Mouse (Mus musculus) G1E (cell line): ENCODE measurements at regions not wholly inside any gene's neighbourhood (a gene's known extent, or its start where the extent isn't known, plus 50 kb on each side); places are given as distances from the start of the nearest gene placed in this dataset.

Experiments
- ATAC-seq: 2 replicates; pipeline ENCODE4 v1.8.0; 2016; ENCODE audit warnings: mild to moderate bottlenecking; ENCODE audit not compliant: insufficient number of reproducible peaks, poor library complexity, low FRiP score, severe bottlenecking; ENCODE audit errors: extremely low read depth
- DNase-seq: peaks from one replicate; pipeline ENCODE4 v3.0.0; 2012; ENCODE audit warnings: low spot score
- H3K27me3 ChIP-seq: 2 replicates; pipeline ENCODE4 v1.6.1; 2012; ENCODE audit warnings: mild to moderate bottlenecking, low read length, inconsistent platforms; ENCODE audit not compliant: insufficient read depth
- H3K36me3 ChIP-seq: replicated peaks from 2 replicates; pipeline ENCODE3; 2012; ENCODE audit warnings: mild to moderate bottlenecking, inconsistent platforms
- H3K4me1 ChIP-seq: 2 replicates; pipeline ENCODE4 v1.6.1; 2012; ENCODE audit warnings: low read depth, low read length, inconsistent platforms, mixed read lengths; ENCODE audit not compliant: insufficient read depth
- H3K4me3 ChIP-seq: 2 replicates; pipeline ENCODE4 v1.5.1; 2012; ENCODE audit warnings: low read depth, mild to moderate bottlenecking, inconsistent platforms, low read length, moderate library complexity, mixed read lengths
- H3K9me3 ChIP-seq: replicated peaks from 2 replicates; pipeline ENCODE4 v1.6.1; 2012; ENCODE audit warnings: inconsistent platforms
- CTCF ChIP-seq: IDR thresholded peaks from 2 replicates; pipeline ENCODE4 v1.5.1; 2012; ENCODE audit warnings: low read depth, low read length, inconsistent platforms, mixed read lengths
- GATA1 ChIP-seq: IDR thresholded peaks from 2 replicates; pipeline ENCODE4 v1.6.1; 2012; ENCODE audit warnings: borderline replicate concordance, low read length, inconsistent platforms, mixed read lengths
- GATA2 ChIP-seq: IDR thresholded peaks from 2 replicates; pipeline ENCODE4 v1.6.1; 2012; ENCODE audit warnings: low read depth, low read length, inconsistent platforms, borderline replicate concordance
- POLR2AphosphoS5 ChIP-seq: IDR thresholded peaks from 2 replicates; pipeline ENCODE4 v1.6.1; 2012; ENCODE audit warnings: low read depth, low read length, inconsistent platforms; ENCODE audit not compliant: insufficient replicate concordance
- TAL1 ChIP-seq: conservative IDR thresholded peaks from 2 replicates; pipeline ENCODE4 v1.6.1; 2012; ENCODE audit warnings: low read depth, low read length, inconsistent platforms, mixed read lengths

DNA sequence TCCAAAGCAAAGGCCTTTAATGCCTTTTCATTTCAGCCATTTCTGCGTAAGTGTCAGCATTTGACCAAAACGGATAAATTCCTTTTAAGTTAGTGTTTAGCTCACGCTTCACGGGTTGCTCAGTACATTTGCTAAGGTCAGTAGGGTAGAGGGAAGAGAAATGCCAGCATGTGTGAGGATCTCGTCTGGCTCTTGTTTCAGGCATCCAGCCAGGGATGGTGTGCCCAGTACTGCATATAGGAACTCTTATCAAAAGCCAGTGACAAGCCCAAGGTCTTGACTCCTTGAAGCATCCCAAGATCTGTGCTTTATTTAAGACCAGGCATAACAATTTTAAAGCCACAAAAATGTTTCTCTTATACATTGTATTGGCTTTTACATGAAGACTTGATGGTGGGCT lies 524.8 kb downstream of the Meis1 start:
- no peak for ATAC-seq
- no peaks in the 10 kb centered on the region for H3K4me1 ChIP-seq
- no peak overlapping the region for H3K4me3 ChIP-seq
- no peaks in the 10 kb centered on the region for H3K36me3 ChIP-seq
- no peaks in the 10 kb centered on the region for H3K27me3 ChIP-seq
- DNase-seq = no peak
- no peaks in the 10 kb centered on the region for H3K9me3 ChIP-seq
- TF ChIP-seq TAL1 (no peak), GATA2 (no peak), CTCF (no peak), GATA1 (no peak)

GRCm38 (mm10) chr11:18493086-18493485 lies 525.7 kb downstream of the Meis1 start:
- ATAC-seq (no peak), DNase-seq (no peak)
- Histone ChIP-seq H3K4me3 (no peak overlapping the region), H3K4me1 (no peaks in the 10 kb centered on the region), H3K36me3 (no peaks in the 10 kb centered on the region), H3K9me3 (no peaks in the 10 kb centered on the region), H3K27me3 (no peaks in the 10 kb centered on the region)
- no peak for TF ChIP-seq GATA1
- TF ChIP-seq GATA2 = no peak
- TF ChIP-seq POLR2AphosphoS5 = no peak
- no peak for TF ChIP-seq TAL1
- TF ChIP-seq CTCF = no peak

DNA sequence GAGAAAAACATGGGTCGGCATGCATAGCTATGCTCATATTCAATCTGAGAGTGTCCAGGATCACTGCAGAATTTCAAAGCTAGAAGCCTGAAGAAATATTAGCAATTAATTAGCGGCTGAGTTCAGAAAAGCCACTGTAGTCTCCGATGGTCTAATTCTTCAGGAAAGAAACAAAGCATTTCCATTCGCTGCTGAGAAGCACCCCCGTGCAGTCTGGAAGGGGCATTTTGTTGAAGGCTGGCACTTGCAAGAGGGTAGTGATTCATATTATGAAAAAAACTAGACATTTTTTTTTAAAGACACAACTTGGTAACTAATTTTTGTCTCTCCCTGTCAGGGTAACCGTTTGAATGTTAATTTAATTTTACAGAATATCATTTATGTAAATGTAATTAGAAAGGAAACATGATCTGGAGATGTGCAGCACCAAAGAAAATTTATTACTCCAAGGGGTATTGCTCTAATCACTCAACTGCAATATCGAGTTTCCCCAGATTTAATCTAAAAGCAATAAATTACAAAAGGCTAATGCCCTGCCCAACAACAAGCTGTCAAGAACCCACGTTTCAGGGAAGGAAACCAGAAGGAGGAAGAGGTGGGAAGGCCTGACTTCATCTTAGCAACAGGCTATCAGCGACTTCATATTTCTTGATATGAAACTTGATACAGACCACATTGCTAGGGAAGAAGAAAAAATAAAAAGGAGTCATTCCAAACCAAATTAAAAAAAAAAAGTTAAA lies 529.1 kb downstream of the Meis1 start:
- no peak for TF ChIP-seq TAL1
- TF ChIP-seq GATA2 = no peak
- TF ChIP-seq POLR2AphosphoS5 = no peak
- no peak for TF ChIP-seq GATA1
- no peak for TF ChIP-seq CTCF

DNA sequence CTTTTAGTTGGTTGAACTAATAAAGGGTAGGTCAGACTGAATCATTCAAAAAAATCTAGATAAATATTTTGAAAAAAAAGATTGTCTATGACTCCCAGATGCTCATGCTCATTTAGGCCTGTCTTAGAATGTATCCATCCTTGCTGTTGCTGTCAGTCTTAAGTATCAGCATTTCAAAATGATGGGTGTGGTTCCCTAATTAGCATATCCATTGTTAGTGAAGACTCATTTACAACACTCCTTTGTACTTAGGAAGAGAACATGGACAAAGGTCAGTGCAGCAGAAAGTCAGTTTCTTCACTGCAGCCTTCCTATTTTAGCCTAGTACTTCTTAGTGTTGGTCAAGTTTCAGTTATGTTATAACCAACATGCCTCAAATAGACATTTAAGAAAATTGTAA lies 525.2 kb upstream of the Etaa1 start:
- ATAC-seq (no peak), DNase-seq (no peak)
- Histone ChIP-seq H3K36me3 (no peaks in the 10 kb centered on the region), H3K4me3 (no peak overlapping the region), H3K27me3 (no peaks in the 10 kb centered on the region), H3K4me1 (no peaks in the 10 kb centered on the region), H3K9me3 (no peaks in the 10 kb centered on the region)
- TF ChIP-seq GATA2 (no peak), CTCF (no peak), GATA1 (no peak)

More for the DNA sequence above, 529.1 kb downstream of the Meis1 start:
- Histone ChIP-seq H3K4me1 (no peaks in the 10 kb centered on the region), H3K9me3 (no peaks in the 10 kb centered on the region), H3K4me3 (no peak overlapping the region), H3K36me3 (no peaks in the 10 kb centered on the region), H3K27me3 (no peaks in the 10 kb centered on the region)
- ATAC-seq = no peak
- DNase-seq = no peak

- no peaks in the 10 kb centered on the region for H3K4me1 ChIP-seq
- H3K27me3 ChIP-seq = no peaks in the 10 kb centered on the region
- no peak for ATAC-seq
- no peak overlapping the region for H3K4me3 ChIP-seq
- H3K36me3 ChIP-seq = no peaks in the 10 kb centered on the region
- H3K9me3 ChIP-seq = no peaks in the 10 kb centered on the region
- TF ChIP-seq GATA1 = no peak
- TF ChIP-seq CTCF = no peak
- TF ChIP-seq GATA2 = no peak
- no peak for TF ChIP-seq POLR2AphosphoS5
- TF ChIP-seq TAL1 = no peak
- DNase-seq = no peak
These were observed 497.6 kb upstream of the Etaa1 start for GRCm38 (mm10) chr11:18451271-18451670.

- ATAC-seq (no peak), DNase-seq (no peak)
- TF ChIP-seq GATA2 = no peak
- Histone ChIP-seq H3K36me3 (no peaks in the 10 kb centered on the region), H3K27me3 (no peaks in the 10 kb centered on the region), H3K9me3 (no peaks in the 10 kb centered on the region), H3K4me1 (no peaks in the 10 kb centered on the region), H3K4me3 (no peak overlapping the region)
These were observed 495.2 kb upstream of the Etaa1 start for GRCm38 (mm10) chr11:18448879-18449278.

GRCm38 (mm10) chr11:18444600-18444999 lies 490.9 kb upstream of the Etaa1 start:
- DNase-seq = no peak
- H3K4me1 ChIP-seq = no peaks in the 10 kb centered on the region
- H3K4me3 ChIP-seq = no peak overlapping the region
- no peaks in the 10 kb centered on the region for H3K27me3 ChIP-seq
- no peaks in the 10 kb centered on the region for H3K9me3 ChIP-seq
- ATAC-seq = no peak
- no peaks in the 10 kb centered on the region for H3K36me3 ChIP-seq
- TF ChIP-seq POLR2AphosphoS5 (no peak), CTCF (no peak), TAL1 (no peak), GATA1 (no peak), GATA2 (no peak)
